Mouse (Mus musculus) midbrain, embryonic 16.5 days (tissue): Measurements from ENCODE around the gene Zfp300. TPM values are rescaled to one million over a fixed set of nuclear protein-coding genes. Genes with fewer than 3 reads are reported as not detected.

Source experiments
- polyA plus RNA-seq: library from polyadenylated mRNA; unstranded; fragments of >200 nt; fragmentation: Nextera tagmentation; extraction: Ambion mirVana; gene quantifications from 2 replicates; pipeline ENCODE4 v1.2.1, GENCODE M21; 2015

Gene Zfp300
- polyA plus RNA-seq, 1 experiment from 2014 or later, result 6.6 TPM

Other genes with a start within 250 kb of the Zfp300 start
- gene Timp1, start 219.4 kb downstream of the Zfp300 start, polyA plus RNA-seq, result 2.0 and 2.2 TPM in 2 replicates
- gene Syn1, start 168.5 kb downstream of the Zfp300 start, polyA plus RNA-seq, result 68.8 and 82.0 TPM in 2 replicates
- gene Cfp, start 158.0 kb downstream of the Zfp300 start, polyA plus RNA-seq, result 6.3 and 7.0 TPM in 2 replicates
- 22.9 TPM in 2 replicates for gene Elk1, start 138.9 kb downstream of the Zfp300 start, polyA plus RNA-seq
- gene Uxt, start 127.5 kb downstream of the Zfp300 start, polyA plus RNA-seq, result 21.2 and 22.6 TPM in 2 replicates
- gene Zfp182, start 27.2 kb downstream of the Zfp300 start, polyA plus RNA-seq, result 7.7 and 8.9 TPM in 2 replicates
- not detected in 2 replicates for gene Spaca5, start 21.1 kb downstream of the Zfp300 start, polyA plus RNA-seq
- gene Ssxa1, start 26.3 kb upstream of the Zfp300 start, polyA plus RNA-seq, result not detected in 2 replicates
- not detected in 2 replicates for gene Gm21876, start 86.1 kb upstream of the Zfp300 start, polyA plus RNA-seq